Mouse (Mus musculus) heart, embryonic 11.5 days (tissue): ENCODE data around the gene Dab2. TPM values are rescaled to one million over a fixed set of nuclear protein-coding genes. Genes with fewer than 3 reads are reported as not detected.

Experiments
- ATAC-seq: fragments of 200-750 bp; cut with Nextera tagmentation; replicated peaks from 2 replicates; pipeline ENCODE4 v1.8.0; 2017; ENCODE audit warnings: moderate library complexity; ENCODE audit not compliant: insufficient number of reproducible peaks, low FRiP score, low TSS enrichment
- H3K27ac ChIP-seq: fragments of 300-500 bp; sonication (generic); 2 replicates; pipeline ENCODE4 v1.5.1; 2014; ENCODE audit warnings: mild to moderate bottlenecking, low read depth, low read length
- H3K27me3 ChIP-seq: fragments of 300-500 bp; sonication (generic); 2 replicates; pipeline ENCODE4 v1.6.1; 2014; ENCODE audit warnings: mild to moderate bottlenecking, low read length, mixed read lengths; ENCODE audit not compliant: control insufficient read depth, insufficient read depth
- H3K36me3 ChIP-seq: fragments of 300-500 bp; sonication (generic); 2 replicates; pipeline ENCODE4 v1.6.1; 2014; ENCODE audit warnings: mild to moderate bottlenecking, low read length, moderate library complexity, mixed read lengths; ENCODE audit not compliant: control insufficient read depth, insufficient read depth
- H3K4me1 ChIP-seq: fragments of 300-500 bp; sonication (generic); 2 replicates; pipeline ENCODE4 v1.6.1; 2014; ENCODE audit warnings: low read length; ENCODE audit not compliant: control insufficient read depth, insufficient read depth
- H3K4me2 ChIP-seq: fragments of 300-500 bp; sonication (generic); 2 replicates; pipeline ENCODE4 v1.6.1; 2014; ENCODE audit warnings: mild to moderate bottlenecking, moderate library complexity
- H3K4me3 ChIP-seq: fragments of 300-500 bp; sonication (generic); 2 replicates; pipeline ENCODE4 v1.5.1; 2014; ENCODE audit warnings: low read depth, low read length
- H3K9ac ChIP-seq: fragments of 300-500 bp; sonication (generic); 2 replicates; pipeline ENCODE4 v1.6.1; 2014; ENCODE audit warnings: mild to moderate bottlenecking, low read depth, low read length, moderate library complexity
- H3K9me3 ChIP-seq: fragments of 300-500 bp; sonication (generic); replicated peaks from 2 replicates; pipeline ENCODE4 v1.6.1; 2016; ENCODE audit warnings: low read length; ENCODE audit not compliant: control insufficient read depth
- WGBS: fragments of 180-500 bp; shearing (Covaris S2); extraction: QIAGEN DNeasy Blood & Tissue Kit; methylation state at CpG from one replicate; pipeline ENCODE4 v1.1.7; 2014; ENCODE audit not compliant: insufficient replicate concordance; 5-methylcytosine and 5-hydroxymethylcytosine counted together
- polyA plus RNA-seq: library from polyadenylated mRNA; unstranded; fragments of >200 nt; fragmentation: Nextera tagmentation; extraction: Ambion mirVana; gene quantifications from 2 replicates; pipeline ENCODE4 v1.2.1, GENCODE M21; 2014

Gene Dab2
- polyA plus RNA-seq, 1 experiment from 2014 or later: 46.0 TPM

DNA sequence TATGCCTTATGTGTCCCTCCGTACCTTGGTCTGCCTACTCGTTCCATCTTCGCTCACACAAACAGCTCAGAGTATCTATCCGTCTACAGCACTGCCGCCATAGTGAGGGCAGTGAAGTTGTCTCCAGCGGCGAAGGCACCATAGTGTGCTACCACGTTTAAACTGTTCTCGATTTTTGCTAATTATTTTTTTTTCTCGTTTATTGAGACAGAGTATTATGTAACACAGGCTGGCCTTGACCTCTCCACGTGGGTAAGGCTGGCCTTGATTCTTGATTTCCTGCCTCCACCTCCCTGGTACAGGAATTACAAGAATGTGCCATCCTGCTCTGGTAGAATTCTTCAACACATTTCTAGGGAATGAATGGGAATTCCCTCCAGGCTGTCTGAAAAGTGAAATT, 77.2 kb downstream of the Dab2 start:
- no peak overlapping the region for H3K4me3 ChIP-seq
- H3K27ac ChIP-seq: no peak overlapping the region
- no peak overlapping the region for H3K9ac ChIP-seq
- H3K27me3 ChIP-seq: no peaks in the 10 kb centered on the region
- no peak for ATAC-seq
- whole genome bisulfite sequencing: 78% methylated on average over 11 of the region's 11 CpGs
- H3K4me1 ChIP-seq: no peaks in the 10 kb centered on the region
- no peaks in the 10 kb centered on the region for H3K9me3 ChIP-seq
- H3K36me3 ChIP-seq: no peaks in the 10 kb centered on the region
- H3K4me2 ChIP-seq: no peak overlapping the region

DNA sequence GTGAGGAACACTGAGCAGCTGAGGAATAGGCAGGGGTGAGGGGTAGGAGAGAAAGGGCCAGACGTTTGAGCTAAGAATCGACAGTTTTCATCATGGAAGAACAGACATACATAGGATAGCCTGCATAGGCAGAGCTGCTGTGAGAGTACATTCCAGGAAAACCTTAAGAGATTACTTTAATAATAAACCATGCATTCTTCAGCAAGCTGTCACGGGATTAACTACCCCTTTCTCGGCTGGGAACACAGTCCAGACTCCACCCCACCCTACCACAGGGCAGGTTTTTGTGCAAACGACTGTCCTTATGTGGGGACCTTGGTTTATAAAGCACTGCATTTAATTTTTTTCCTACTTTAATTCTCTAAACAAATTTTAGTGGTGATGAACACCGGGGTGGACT, 84.4 kb downstream of the Dab2 start:
- WGBS: 31% methylated on average over 6 of the region's 6 CpGs
- Histone ChIP-seq H3K36me3 (no peaks in the 10 kb centered on the region), H3K27me3 (no peaks in the 10 kb centered on the region), H3K4me3 (no peak overlapping the region), H3K4me2 (0 out of 2 replicates have a peak overlapping the region, but pooled peaks have one; percentile 21), H3K4me1 (peaks cover 10% of the 10 kb centered on the region; the same call in 1 of the 2 replicates), H3K27ac (no peak overlapping the region), H3K9me3 (no peaks in the 10 kb centered on the region), H3K9ac (no peak overlapping the region)
- no peak for ATAC-seq

DNA sequence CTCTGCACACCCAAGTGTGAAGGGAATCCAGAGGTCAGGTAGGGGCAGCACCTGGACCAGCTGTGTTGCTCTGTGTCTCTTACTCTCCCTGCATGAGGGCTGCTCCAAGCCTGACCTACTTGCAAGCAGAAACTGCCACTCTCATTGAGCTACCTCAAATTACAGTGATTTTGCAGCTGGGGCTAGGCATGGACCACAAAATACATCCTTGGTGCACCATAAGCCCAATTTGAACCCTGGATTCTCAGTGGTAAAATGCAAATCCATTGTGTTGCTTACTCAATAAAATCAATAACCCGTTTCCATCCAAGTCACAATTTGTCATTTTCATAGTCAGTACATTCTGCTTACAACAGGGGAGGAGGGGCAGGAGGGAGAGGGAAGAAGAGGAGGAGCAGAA, 85.7 kb downstream of the Dab2 start:
- 39% methylated on average over 1 of the region's 1 CpGs for WGBS
- Histone ChIP-seq H3K4me2 (no peak overlapping the region), H3K27me3 (no peaks in the 10 kb centered on the region), H3K36me3 (no peaks in the 10 kb centered on the region), H3K27ac (no peak overlapping the region), H3K4me1 (peaks cover 10% of the 10 kb centered on the region; the same call in 1 of the 2 replicates), H3K9me3 (no peaks in the 10 kb centered on the region), H3K4me3 (no peak overlapping the region), H3K9ac (no peak overlapping the region)
- no peak for ATAC-seq

DNA sequence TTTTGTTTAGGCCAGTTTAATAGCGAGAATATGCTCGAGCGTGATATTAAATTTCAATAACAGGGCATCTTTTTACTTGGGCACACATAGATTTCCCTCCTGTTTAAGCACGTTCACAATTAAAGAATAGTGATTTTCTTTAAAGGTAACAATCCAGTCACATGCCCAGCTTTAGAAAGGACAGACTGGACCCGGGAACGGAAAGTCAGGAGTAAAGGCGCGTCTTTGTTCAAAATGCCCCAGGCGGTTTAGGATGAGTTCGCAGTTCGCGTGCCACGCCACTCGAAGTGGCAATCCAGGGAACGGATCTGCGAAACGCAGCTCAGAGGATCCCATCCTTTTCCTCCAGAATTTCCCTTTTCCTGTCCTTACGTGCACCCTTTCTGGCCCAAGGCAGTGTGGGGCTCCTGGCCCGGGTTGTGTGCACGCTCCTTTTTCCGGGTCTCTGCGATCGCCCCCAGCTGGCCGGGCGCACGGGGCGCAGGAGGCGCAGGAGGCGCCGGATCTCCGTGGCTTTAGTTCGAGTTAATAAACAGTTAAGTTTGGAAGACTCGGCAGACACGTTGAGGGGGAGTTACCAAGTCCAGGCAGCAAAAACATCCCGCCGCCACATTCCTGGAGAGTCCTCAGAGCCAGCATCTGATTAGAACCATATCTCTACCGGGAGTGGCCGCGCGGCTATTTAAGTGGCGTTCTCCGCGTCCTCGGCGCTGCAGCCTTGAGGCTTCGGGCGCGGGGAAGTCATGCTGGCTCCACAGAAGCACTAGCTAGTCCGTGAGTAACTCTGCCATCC, 86.8 kb downstream of the Dab2 start:
- ATAC-seq: peak; percentile 85
- WGBS: 3% methylated on average over 49 of the region's 49 CpGs
- H3K27ac ChIP-seq: peak overlapping the region; percentile 62
- H3K4me2 ChIP-seq: peak overlapping the region; percentile 72
- no peaks in the 10 kb centered on the region for H3K36me3 ChIP-seq
- peak overlapping the region; percentile 70 for H3K9ac ChIP-seq
- H3K9me3 ChIP-seq: no peaks in the 10 kb centered on the region
- peak overlapping the region; percentile 57 for H3K4me3 ChIP-seq
- H3K27me3 ChIP-seq: no peaks in the 10 kb centered on the region
- H3K4me1 ChIP-seq: peaks cover 13% of the 10 kb centered on the region; the same call in 1 of the 2 replicates

DNA sequence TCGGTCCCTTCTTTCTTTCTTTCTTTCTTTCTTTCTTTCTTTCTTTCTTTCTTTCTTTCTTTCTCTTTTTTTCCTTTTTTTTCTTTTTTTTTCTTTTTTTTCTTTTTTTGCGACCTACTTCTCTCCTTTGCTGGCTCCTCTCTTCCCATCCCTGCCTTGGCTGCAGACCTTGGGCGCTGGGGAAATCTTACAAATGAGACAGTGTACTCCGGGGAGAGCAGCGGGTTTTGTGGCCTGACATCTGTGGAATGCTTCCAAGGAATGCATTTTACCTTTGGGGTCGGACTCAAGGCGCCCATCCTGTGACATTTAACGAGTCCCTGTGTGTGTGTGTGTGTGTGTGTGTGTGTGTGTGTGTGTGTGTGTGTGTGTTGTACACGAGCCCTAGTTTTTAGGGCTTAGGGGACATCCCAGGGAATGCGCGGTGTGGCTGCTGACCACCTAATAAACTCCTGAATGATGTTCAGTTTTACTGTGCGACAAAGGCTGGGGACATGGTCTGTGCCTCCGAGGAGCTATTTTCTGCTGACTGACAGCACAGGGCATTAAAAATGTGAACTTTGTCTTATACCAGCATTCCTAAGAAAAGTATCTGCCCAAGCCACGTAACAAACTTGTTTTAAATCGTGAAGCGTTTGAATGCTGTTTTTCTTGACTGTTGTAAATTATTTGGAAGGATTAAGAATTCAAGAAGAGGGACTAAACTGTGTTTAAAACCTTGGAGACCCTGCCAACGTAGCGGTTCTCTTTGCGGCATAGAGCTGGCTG, 87.6 kb downstream of the Dab2 start:
- H3K9me3 ChIP-seq: no peaks in the 10 kb centered on the region
- H3K36me3 ChIP-seq: no peaks in the 10 kb centered on the region
- peak overlapping the region; percentile 57 for H3K4me3 ChIP-seq
- no peak for ATAC-seq
- H3K27me3 ChIP-seq: no peaks in the 10 kb centered on the region
- peak overlapping the region; percentile 62; the same call in 1 of the 2 replicates for H3K27ac ChIP-seq
- peak overlapping the region; percentile 70 for H3K9ac ChIP-seq
- 7% methylated on average over 19 of the region's 19 CpGs for WGBS
- peaks cover 13% of the 10 kb centered on the region; the same call in 1 of the 2 replicates for H3K4me1 ChIP-seq
- H3K4me2 ChIP-seq: peak overlapping the region; percentile 72

DNA sequence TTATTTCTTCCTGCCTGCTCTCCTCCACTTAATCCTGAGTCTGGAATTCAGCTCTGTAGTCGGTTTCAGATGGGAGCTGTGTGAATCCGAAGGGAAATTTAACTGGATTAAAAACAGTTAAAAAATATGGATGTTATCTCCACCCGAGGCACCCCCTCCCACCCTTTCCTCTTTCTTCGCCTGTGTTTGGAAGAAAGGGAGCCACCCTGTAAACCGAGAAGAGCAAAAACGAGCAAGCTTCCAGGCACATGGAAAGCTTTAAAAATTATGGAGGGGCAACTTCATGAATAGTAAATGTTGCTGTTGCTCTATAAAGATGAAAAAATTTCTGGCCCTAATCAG, 88.1 kb downstream of the Dab2 start:
- Histone ChIP-seq H3K27ac (0 out of 2 replicates have a peak overlapping the region, but pooled peaks have one; percentile 2), H3K27me3 (no peaks in the 10 kb centered on the region), H3K4me1 (peaks cover 13% of the 10 kb centered on the region; the same call in 1 of the 2 replicates), H3K36me3 (no peaks in the 10 kb centered on the region), H3K4me3 (peak overlapping the region; percentile 57), H3K4me2 (peak overlapping the region; percentile 72), H3K9me3 (no peaks in the 10 kb centered on the region), H3K9ac (peak overlapping the region; percentile 70; the same call in 1 of the 2 replicates)
- no peak for ATAC-seq
- 6% methylated on average over 6 of the region's 6 CpGs for WGBS

DNA sequence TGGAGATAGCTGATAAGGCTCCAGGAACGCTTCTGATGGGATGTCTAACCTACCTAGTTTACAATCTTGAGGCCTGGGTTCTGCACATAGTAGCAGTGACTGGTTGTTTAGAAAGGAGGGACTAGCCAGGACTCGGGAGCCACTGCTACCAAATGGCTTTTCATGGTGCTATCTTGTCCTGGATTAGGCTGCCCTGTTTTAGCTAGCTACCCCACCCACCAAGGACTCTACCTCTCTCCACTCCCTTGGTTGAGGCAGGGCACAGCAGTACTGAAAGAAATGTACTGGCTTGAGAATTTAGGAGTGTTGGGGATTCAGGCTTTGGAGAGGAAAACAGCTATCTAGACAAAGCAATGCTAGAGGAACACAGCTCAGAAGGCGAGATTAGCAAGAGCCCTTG, 88.6 kb downstream of the Dab2 start:
- no peak overlapping the region for H3K27ac ChIP-seq
- peak overlapping the region; percentile 72 for H3K4me2 ChIP-seq
- no peak for ATAC-seq
- H3K9ac ChIP-seq: no peak overlapping the region
- peak overlapping the region; percentile 57 for H3K4me3 ChIP-seq
- no peaks in the 10 kb centered on the region for H3K9me3 ChIP-seq
- H3K36me3 ChIP-seq: no peaks in the 10 kb centered on the region
- 34% methylated on average over 3 of the region's 3 CpGs for WGBS
- H3K27me3 ChIP-seq: no peaks in the 10 kb centered on the region
- H3K4me1 ChIP-seq: peaks cover 13% of the 10 kb centered on the region; the same call in 1 of the 2 replicates

DNA sequence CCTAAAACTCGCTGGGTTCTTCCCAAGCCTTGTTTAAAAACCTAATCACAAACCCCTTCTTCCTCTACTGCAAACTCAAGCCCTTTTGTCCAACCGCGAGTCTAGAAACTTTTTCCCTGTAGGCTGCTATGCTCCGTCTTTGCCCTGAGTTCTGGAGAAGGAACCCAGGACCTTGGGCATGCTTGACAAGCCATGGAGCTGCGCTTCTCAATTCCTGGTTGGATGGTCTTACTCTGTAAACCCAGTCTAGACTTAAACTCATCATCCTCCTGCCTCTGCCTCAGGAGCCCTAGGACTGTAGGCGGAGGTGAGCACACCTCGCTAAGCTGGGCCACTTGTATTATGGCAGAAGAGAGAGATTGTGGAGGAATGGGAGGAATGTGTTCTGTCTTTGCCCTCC, 89.0 kb downstream of the Dab2 start:
- H3K4me2 ChIP-seq: peak overlapping the region; percentile 72
- 77% methylated on average over 7 of the region's 7 CpGs for WGBS
- no peaks in the 10 kb centered on the region; the same call in 1 of the 2 replicates for H3K36me3 ChIP-seq
- H3K4me3 ChIP-seq: peak overlapping the region; percentile 57; the same call in 1 of the 2 replicates
- no peak for ATAC-seq
- H3K27ac ChIP-seq: no peak overlapping the region
- H3K4me1 ChIP-seq: peaks cover 13% of the 10 kb centered on the region; the same call in 1 of the 2 replicates
- no peaks in the 10 kb centered on the region for H3K27me3 ChIP-seq
- no peaks in the 10 kb centered on the region for H3K9me3 ChIP-seq
- H3K9ac ChIP-seq: no peak overlapping the region
